Mouse (Mus musculus): ENCODE measurements around the gene Myo1d.

DNA sequence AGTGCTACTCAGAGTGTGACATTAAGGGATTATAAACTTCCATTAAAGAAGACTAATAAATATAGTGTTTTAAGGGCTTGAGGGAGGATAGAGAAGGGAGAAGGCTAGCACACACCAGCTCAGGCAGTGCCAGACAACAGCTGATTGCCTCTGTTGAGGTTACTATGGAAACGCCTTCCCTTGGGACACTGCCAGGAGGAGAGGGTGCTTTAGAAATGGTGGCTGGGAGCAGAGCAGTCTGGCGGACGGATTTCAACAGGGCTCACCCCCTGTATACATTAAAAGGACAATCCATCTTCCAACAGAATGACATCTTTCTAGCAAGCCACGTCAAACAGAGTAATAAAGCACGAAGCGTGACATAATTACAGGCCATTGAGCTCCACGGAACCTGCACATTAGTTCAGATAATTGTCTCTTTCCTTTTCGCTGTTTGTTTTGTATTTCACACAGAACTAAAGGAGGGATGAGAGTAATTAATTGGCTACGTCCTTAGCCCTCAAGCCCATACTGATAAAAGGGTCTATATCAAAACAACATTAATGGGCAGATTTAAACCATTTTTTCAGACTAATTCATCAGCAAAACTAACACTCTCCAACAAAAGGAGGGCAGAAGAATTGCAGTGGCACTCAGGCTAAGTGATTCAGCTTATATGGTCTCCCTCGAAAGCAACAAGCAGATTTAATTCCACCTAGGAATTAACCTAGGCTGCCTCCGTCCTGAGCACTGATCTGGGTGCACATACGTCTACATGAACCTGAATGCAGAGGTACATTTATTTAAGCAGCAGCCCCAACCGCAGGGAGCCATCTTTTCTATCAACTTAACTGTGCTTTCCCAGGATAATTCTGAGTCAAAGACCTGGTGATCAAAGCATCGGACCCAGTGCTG lies 201.8 kb downstream of the Myo1d start:
- no peak for TF ChIP-seq CTCF (IDR thresholded peaks at IDR 0.05; ENCODE audit: extremely low read depth, insufficient read depth, low read length)
- no peak for TF ChIP-seq POLR2A (IDR thresholded peaks at IDR 0.05; ENCODE audit: extremely low read depth, insufficient read depth, low read length)
